Mouse (Mus musculus): Measurements from ENCODE around the gene Cab39l. TPM values are rescaled to one million over a fixed set of nuclear protein-coding genes. Genes with fewer than 3 reads are reported as not detected.

Gene Cab39l
- polyA plus RNA-seq, 1 experiment from 2014 or later = 35.5 TPM

DNA sequence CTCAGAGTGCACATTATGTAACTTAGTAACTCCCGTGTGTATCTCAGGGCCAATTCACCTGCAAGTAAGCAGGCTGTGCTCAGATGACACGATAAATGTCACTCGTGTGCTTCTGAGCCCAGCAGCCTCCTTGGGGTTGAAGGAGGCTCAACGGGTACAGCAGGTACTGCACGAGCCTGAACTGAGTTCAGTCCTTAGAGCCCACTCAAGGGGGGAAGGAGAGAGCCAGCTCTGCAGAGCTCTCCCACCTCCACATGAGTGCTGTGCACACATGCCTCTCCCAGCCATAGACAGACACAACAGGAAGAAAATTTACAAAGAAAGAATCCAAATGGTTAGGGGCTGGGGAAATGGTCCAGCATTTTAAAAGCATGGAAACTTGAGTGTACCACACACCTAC is 85.1 kb downstream of the Cab39l start:
- 87% methylated on average over 5 of the region's 5 CpGs for WGBS
- no peaks in the 10 kb centered on the region for H3K36me3 ChIP-seq (replicated peaks)
- no peak overlapping the region for H3K27ac ChIP-seq
- no peak for ATAC-seq (ENCODE audit: low FRiP score)
- no peak overlapping the region for H3K4me3 ChIP-seq (replicated peaks)
- H3K4me1 ChIP-seq = no peaks in the 10 kb centered on the region
- H3K9ac ChIP-seq = no peak overlapping the region
- H3K4me2 ChIP-seq = no peak overlapping the region
- no peaks in the 10 kb centered on the region for H3K27me3 ChIP-seq
- no peaks in the 10 kb centered on the region for H3K9me3 ChIP-seq

DNA sequence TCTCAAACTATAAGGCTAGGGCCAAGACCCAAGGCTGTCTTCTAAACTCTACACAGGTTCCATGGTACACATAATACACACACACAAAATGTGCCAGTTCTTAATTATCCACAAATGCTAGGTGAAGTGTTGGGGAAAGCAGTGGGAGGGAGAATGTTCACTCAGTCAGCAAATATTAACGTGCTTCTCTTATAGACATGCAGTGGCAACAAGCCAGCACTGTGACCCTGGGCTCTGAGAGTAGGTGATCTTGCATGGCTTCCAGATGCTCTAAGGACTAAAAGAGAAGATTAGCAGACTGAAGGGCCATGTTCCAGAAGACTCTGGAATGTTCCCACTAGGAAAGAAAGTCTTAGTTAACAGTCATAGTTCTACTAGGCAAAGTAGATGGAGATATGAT is 90.0 kb downstream of the Cab39l start:
- Histone ChIP-seq H3K27me3 (peaks cover 26% of the 10 kb centered on the region), H3K4me3 (replicated peaks) (no peak overlapping the region), H3K4me1 (no peaks in the 10 kb centered on the region), H3K27ac (no peak overlapping the region), H3K36me3 (replicated peaks) (no peaks in the 10 kb centered on the region), H3K4me2 (no peak overlapping the region), H3K9me3 (no peaks in the 10 kb centered on the region), H3K9ac (no peak overlapping the region)
- no peak for ATAC-seq (ENCODE audit: low FRiP score)
- 89% methylated on average over 1 of the region's 1 CpGs for WGBS

DNA sequence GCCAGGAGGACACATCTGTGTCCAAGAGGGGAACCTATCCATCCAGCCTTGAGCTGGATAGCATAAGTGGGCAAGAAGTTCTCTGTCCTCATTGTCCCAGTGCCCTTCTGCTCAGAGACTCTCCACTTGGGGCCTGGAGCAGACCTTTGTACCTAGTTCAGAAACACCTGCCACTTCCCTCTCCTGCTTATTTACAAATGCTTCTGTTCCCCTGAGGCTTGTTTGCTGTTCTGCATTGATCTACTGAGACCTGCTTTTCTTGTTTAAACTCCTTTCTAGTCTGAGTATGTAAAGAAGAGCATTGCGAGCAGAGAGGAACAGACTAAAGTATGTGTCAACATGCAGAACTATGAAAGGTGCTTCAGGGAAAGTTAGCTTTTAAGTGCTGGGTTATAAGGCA is 92.2 kb downstream of the Cab39l start:
- ATAC-seq (ENCODE audit: low FRiP score) = no peak
- WGBS = 91% methylated on average over 1 of the region's 1 CpGs
- peaks cover 30% of the 10 kb centered on the region for H3K27me3 ChIP-seq
- no peak overlapping the region for H3K9ac ChIP-seq
- no peak overlapping the region for H3K27ac ChIP-seq
- H3K4me1 ChIP-seq = no peaks in the 10 kb centered on the region
- no peak overlapping the region for H3K4me3 ChIP-seq (replicated peaks)
- no peaks in the 10 kb centered on the region for H3K36me3 ChIP-seq (replicated peaks)
- H3K9me3 ChIP-seq = no peaks in the 10 kb centered on the region
- H3K4me2 ChIP-seq = no peak overlapping the region

DNA sequence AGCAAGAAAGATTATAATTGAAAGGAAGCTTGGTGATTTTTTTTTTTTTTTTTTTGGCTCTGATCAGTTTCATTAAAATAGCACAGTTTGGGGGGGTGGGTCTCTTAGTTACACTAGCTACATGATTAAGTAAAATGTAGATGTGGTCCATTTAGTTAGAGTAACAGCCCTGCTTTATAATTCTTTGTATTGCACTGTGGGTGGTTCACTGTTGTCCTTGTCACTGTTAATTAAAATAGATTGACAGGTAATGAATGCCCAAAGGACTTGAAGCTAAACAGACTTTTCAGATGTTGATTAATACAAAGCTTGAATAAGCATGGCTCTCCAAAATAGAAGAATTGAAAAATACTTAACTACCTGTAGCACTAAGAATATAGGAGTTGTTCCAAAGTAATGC is 93.1 kb downstream of the Cab39l start:
- no peaks in the 10 kb centered on the region for H3K4me1 ChIP-seq
- H3K4me2 ChIP-seq = no peak overlapping the region
- H3K9ac ChIP-seq = no peak overlapping the region
- H3K4me3 ChIP-seq (replicated peaks) = no peak overlapping the region
- peaks cover 30% of the 10 kb centered on the region for H3K27me3 ChIP-seq
- H3K27ac ChIP-seq = no peak overlapping the region
- ATAC-seq (ENCODE audit: low FRiP score) = no peak
- H3K9me3 ChIP-seq = no peaks in the 10 kb centered on the region
- no peaks in the 10 kb centered on the region for H3K36me3 ChIP-seq (replicated peaks)

DNA sequence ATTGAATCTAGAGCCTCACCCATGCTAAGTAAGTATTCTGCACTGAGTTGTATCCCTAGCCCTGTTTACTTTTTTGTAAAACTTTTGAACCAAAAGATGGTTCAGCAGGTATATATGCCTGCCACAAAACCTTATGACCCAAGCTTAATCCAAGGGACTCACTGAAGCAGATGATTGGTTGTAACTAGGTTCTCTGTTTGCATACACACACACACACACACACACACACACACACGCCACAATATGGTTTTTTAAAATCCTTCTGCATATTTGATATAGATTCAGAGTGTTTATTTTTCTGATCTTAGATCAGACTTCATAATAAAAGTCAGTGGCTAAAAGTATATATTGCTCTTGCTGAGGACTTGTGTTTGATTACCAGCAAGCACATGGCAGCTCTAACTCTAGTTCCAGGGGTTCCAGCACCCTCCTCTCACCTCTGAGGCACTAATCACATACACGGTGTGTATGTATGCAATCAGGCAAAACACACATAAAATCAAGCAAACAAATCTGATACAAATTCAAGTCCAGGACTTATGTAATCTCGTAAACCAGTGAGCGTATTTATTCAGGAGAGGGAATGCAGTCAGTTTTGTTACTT is 97.2 kb downstream of the Cab39l start:
- peaks cover 16% of the 10 kb centered on the region for H3K27me3 ChIP-seq
- H3K4me2 ChIP-seq = no peak overlapping the region
- H3K36me3 ChIP-seq (replicated peaks) = no peaks in the 10 kb centered on the region
- no peak overlapping the region for H3K9ac ChIP-seq
- WGBS = 93% methylated on average over 4 of the region's 4 CpGs
- no peaks in the 10 kb centered on the region for H3K4me1 ChIP-seq
- no peaks in the 10 kb centered on the region for H3K9me3 ChIP-seq
- no peak overlapping the region for H3K27ac ChIP-seq
- no peak overlapping the region for H3K4me3 ChIP-seq (replicated peaks)
- ATAC-seq (ENCODE audit: low FRiP score) = no peak

DNA sequence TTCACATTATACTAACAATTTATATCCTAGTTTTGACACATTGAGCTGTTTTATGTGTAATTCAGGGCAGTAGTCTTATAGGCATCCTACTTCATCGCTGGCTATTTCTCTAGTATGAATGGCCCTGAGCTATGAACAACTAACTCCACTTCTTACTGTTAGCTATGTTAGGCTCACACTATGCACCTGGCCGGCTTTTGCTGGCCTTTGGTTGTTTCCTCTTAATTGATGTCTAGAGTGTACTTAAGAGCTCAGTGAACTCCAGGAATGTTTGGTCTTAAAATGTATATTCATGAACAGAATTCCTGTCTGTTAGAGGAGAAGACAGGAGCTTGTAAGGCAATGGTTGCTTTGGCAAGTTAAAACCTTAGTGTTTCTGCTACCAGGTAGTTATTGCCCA is 99.5 kb downstream of the Cab39l start:
- no peak for ATAC-seq (ENCODE audit: low FRiP score)
- no peak overlapping the region for H3K4me2 ChIP-seq
- no peak overlapping the region for H3K4me3 ChIP-seq (replicated peaks)
- WGBS = 84% methylated on average over 2 of the region's 2 CpGs
- H3K9me3 ChIP-seq = no peaks in the 10 kb centered on the region
- peaks cover 7% of the 10 kb centered on the region for H3K27me3 ChIP-seq
- no peak overlapping the region for H3K27ac ChIP-seq
- no peak overlapping the region for H3K9ac ChIP-seq
- H3K4me1 ChIP-seq = no peaks in the 10 kb centered on the region
- H3K36me3 ChIP-seq (replicated peaks) = no peaks in the 10 kb centered on the region

DNA sequence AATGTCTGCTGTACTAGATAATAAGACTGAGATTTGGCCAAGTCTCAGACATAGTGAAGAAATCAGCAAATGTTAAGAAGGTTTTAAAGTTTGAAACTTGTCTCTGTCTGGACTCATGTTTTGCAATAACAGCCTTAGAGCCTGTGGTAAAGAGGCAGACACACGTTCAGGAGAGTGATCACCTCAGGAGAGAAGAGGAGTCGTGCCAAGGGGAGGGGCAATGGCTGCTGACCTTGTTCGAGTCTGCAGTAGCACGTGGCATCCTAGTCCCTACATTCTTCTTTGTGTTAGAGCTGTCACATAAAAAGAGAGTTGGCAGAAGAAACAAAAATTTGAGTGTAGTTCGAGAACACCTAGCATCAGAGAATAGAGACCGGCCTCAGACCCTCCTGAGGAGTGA is 100.0 kb downstream of the Cab39l start:
- H3K9ac ChIP-seq = no peak overlapping the region
- no peak overlapping the region for H3K4me2 ChIP-seq
- H3K4me3 ChIP-seq (replicated peaks) = no peak overlapping the region
- 86% methylated on average over 6 of the region's 6 CpGs for WGBS
- no peak overlapping the region for H3K27ac ChIP-seq
- H3K27me3 ChIP-seq = peaks cover 4% of the 10 kb centered on the region
- no peaks in the 10 kb centered on the region for H3K4me1 ChIP-seq
- no peaks in the 10 kb centered on the region for H3K9me3 ChIP-seq
- ATAC-seq (ENCODE audit: low FRiP score) = no peak
- H3K36me3 ChIP-seq (replicated peaks) = no peaks in the 10 kb centered on the region

DNA sequence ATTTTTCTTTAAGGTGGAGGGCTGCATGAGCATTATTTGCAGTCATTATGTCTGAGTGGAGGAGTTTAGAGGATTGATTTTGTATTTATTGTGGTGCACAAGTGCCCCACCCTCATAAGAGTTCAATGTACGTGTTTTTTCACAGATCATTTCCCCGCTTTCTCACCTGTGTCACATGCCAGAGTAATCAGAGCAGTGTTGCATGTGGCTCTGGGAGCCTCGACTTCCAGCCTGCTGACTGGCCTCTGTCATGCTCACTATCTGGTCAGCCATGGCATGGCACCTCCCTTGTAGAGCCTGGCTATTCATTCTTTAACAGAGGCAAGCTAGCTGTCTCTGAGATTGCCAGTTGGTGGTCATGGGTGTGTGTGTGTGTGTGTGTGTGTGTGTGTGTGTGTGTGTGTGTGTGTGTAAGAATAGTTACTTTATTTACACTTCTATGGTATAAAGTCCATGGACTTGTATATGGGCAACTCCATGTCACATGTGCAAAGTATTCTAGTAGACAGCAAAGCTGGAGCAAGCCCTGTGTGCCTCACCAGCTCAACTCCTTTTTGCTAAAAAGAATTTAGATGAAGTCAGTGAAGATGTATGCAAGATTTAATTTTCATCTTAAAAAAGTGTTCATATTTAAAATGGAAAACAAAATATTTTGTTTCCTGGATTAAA is 102.5 kb downstream of the Cab39l start:
- Histone ChIP-seq H3K9ac (no peak overlapping the region), H3K27ac (no peak overlapping the region), H3K4me1 (no peaks in the 10 kb centered on the region), H3K36me3 (replicated peaks) (no peaks in the 10 kb centered on the region), H3K4me3 (replicated peaks) (no peak overlapping the region), H3K27me3 (no peaks in the 10 kb centered on the region), H3K9me3 (no peaks in the 10 kb centered on the region), H3K4me2 (no peak overlapping the region)
- no peak for ATAC-seq (ENCODE audit: low FRiP score)
- WGBS = 84% methylated on average over 3 of the region's 3 CpGs

DNA sequence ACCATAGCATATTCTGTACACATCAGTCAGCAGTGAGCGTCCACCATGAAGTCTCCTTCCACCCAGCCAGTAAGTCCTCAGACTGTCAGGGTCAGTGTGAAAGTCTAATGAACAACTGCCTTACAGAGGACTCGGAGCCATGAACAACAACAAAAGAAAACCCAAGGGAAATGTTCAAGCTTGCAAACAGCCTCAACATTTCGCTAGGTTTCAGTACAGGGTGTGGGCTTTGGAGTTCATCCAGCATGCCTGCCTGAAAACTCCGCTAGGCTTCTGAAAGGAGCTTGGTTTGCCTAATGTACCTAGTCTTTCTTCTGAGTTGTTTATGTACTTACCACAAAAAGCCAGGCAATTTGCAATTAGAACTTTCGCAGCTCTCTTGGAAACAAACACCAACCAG is 103.2 kb downstream of the Cab39l start:
- Histone ChIP-seq H3K4me1 (no peaks in the 10 kb centered on the region), H3K27me3 (no peaks in the 10 kb centered on the region), H3K36me3 (replicated peaks) (no peaks in the 10 kb centered on the region), H3K4me2 (no peak overlapping the region), H3K9me3 (no peaks in the 10 kb centered on the region), H3K27ac (no peak overlapping the region), H3K9ac (no peak overlapping the region), H3K4me3 (replicated peaks) (no peak overlapping the region)
- no peak for ATAC-seq (ENCODE audit: low FRiP score)
- 76% methylated on average over 5 of the region's 5 CpGs for WGBS

DNA sequence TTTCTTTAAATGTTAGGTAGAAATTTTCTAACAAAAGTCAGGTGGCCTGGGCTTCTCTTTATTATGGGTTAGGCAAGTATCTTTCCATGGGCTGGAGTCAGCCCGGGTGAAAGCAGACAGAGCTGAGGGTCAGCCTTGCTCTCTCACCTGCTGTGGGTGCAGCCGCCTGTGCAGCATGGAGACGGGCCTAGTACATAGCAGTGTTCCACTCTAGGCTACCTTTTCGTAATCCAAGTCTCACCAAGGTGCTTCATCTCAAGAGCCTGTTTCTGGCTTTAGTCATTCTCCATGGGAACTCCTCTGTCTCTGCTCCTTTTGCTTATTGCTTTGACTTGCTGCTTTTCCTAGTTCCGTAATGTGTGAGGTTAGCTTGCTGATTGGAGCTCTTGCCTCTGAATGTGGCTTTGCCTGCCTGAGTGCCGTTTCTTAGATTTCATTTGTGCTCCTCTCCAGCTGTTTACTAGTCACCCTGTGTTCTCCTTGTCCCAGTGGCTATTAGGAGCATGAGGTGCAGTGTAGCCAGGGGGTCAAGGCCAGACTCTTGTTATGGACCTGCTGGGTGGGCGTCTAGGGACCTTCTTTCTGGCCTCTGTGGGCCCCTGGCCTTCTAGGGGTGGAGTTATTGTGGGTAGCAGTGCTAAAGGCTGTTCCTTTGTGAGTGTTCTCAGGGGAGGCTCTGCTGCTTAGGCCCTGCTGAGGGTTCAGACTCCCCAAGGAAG is 105.5 kb downstream of the Cab39l start:
- no peaks in the 10 kb centered on the region for H3K27me3 ChIP-seq
- no peak overlapping the region for H3K4me3 ChIP-seq (replicated peaks)
- no peak for ATAC-seq (ENCODE audit: low FRiP score)
- H3K4me2 ChIP-seq = no peak overlapping the region
- no peaks in the 10 kb centered on the region for H3K36me3 ChIP-seq (replicated peaks)
- no peak overlapping the region for H3K9ac ChIP-seq
- H3K27ac ChIP-seq = no peak overlapping the region
- no peaks in the 10 kb centered on the region for H3K4me1 ChIP-seq
- H3K9me3 ChIP-seq = no peaks in the 10 kb centered on the region
- WGBS = 88% methylated on average over 7 of the region's 7 CpGs

DNA sequence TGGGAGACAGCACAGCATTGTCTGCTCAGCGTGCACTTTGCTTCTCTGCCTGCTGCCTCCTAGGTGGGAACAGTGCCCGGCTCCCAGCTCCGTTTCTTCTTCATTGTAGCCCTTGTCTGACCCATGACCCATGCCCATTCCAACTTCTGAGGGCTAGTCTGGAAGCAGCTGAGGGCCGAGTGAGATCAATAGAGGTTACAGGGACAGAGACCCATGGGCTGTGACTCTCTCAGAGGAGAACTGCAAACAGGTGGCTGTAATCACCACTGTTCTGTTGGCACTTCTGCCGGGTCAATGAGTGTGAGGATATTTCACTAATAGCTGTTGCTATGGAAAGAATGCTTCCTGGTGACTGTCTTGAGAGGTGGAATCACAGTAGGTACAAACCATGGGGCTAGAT is 106.8 kb downstream of the Cab39l start:
- no peak for ATAC-seq (ENCODE audit: low FRiP score)
- H3K4me1 ChIP-seq = no peaks in the 10 kb centered on the region
- no peak overlapping the region for H3K27ac ChIP-seq
- no peak overlapping the region for H3K4me3 ChIP-seq (replicated peaks)
- WGBS = 67% methylated on average over 5 of the region's 5 CpGs
- no peaks in the 10 kb centered on the region for H3K9me3 ChIP-seq
- H3K36me3 ChIP-seq (replicated peaks) = no peaks in the 10 kb centered on the region
- H3K27me3 ChIP-seq = no peaks in the 10 kb centered on the region
- no peak overlapping the region for H3K4me2 ChIP-seq
- no peak overlapping the region for H3K9ac ChIP-seq

DNA sequence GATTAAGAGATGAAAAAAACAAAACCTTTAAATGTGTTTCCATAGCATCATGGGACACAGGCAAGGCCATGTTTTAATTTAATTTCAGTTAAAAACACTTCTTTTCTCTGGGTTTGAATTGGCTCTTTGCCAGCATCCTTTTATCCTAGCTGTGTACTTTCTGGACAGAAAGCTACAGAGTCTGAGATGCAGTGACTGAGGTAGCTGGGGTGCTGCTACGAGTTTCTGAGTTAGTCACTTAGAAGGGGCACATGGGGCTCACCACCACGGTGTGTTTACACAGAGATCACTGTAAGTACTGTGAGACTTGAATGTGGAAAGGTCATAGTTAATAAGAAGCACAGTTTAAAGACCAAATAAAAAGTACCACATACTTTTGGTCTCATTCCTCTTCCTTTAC is 107.8 kb downstream of the Cab39l start:
- WGBS = 73% methylated on average over 2 of the region's 2 CpGs
- no peaks in the 10 kb centered on the region for H3K9me3 ChIP-seq
- H3K36me3 ChIP-seq (replicated peaks) = no peaks in the 10 kb centered on the region
- no peak overlapping the region for H3K27ac ChIP-seq
- no peak overlapping the region for H3K4me3 ChIP-seq (replicated peaks)
- no peak for ATAC-seq (ENCODE audit: low FRiP score)
- no peak overlapping the region for H3K9ac ChIP-seq
- no peaks in the 10 kb centered on the region for H3K27me3 ChIP-seq
- no peaks in the 10 kb centered on the region for H3K4me1 ChIP-seq
- H3K4me2 ChIP-seq = no peak overlapping the region

DNA sequence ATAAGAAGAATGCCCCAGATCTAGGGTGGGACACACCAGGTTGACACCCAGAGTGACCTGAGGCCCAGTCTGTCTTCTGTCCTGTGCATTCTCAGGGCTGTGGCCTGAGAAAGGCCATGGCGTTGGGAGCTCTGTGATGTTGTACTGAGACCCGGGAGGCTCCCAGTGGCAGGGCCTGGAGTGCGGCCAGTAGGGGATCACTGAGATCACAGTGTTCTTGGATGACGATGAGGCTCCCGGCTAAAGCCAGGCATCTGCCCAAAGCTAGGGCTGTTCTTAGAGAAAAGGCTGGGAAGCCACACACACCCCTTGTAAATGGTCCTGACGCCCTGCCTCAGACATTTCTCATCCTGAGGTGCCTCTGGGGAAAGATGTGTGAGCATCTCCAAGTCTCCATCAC is 108.3 kb downstream of the Cab39l start:
- no peak overlapping the region for H3K27ac ChIP-seq
- no peak overlapping the region for H3K4me2 ChIP-seq
- H3K4me1 ChIP-seq = no peaks in the 10 kb centered on the region
- H3K9me3 ChIP-seq = no peaks in the 10 kb centered on the region
- H3K9ac ChIP-seq = no peak overlapping the region
- no peak overlapping the region for H3K4me3 ChIP-seq (replicated peaks)
- WGBS = 85% methylated on average over 6 of the region's 6 CpGs
- no peak for ATAC-seq (ENCODE audit: low FRiP score)
- no peaks in the 10 kb centered on the region for H3K27me3 ChIP-seq
- no peaks in the 10 kb centered on the region for H3K36me3 ChIP-seq (replicated peaks)
